Mouse (Mus musculus) heart, postnatal 0 days (tissue): ENCODE data around the gene Utp6.

Experiments
- CTCF ChIP-seq: IDR thresholded peaks from 2 replicates; pipeline ENCODE4 v1.5.1; 2016; ENCODE audit warnings: antibody characterized with exemption, control low read depth, low read depth
- EP300 ChIP-seq: IDR thresholded peaks from 2 replicates; pipeline ENCODE4 v1.6.1; 2016; ENCODE audit warnings: antibody characterized with exemption, low read depth

DNA sequence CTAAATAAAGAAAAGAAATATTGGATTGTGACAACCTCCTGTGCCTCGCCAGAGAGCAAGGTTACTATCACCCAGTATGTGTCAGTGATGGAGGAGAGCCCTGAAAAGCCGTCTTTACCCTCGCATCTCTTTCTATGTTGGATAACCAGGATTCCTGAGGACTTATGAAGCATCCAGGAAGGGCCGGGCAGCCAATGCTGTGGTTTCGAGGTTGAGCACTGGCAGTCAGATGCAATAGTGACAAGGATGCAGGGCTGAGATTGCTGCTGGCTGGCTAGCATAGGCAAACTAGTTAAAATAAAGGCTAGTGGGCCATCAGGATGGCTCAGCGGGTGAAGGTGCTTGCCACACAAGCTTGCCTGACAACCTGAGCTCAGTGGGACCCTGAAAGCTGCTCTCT is 61.0 kb downstream of the Utp6 start:
- TF ChIP-seq CTCF (no peak), EP300 (no peak)
